Mouse (Mus musculus) gastrocnemius, adult 2 months (tissue): Measurements from ENCODE around the gene Dmtf1. TPM values are rescaled to one million over a fixed set of nuclear protein-coding genes. Genes with fewer than 3 reads are reported as not detected.
A peak's percentile ranks its signal among the peaks of the same experiment; 100 is the strongest.

Experiments used
- DNase-seq: peaks from one replicate; pipeline ENCODE4 v3.0.0; 2022
- H3K27ac ChIP-seq: fragments of 200-600 bp; 2 replicates; pipeline ENCODE4 v1.8.1; 2022; ENCODE audit warnings: mild to moderate bottlenecking
- H3K4me3 ChIP-seq: fragments of 200-600 bp; 2 replicates; pipeline ENCODE4 v1.8.1; 2022; ENCODE audit warnings: mild to moderate bottlenecking, moderate library complexity
- CTCF ChIP-seq: fragments of 200-600 bp; IDR thresholded peaks from 2 replicates; pipeline ENCODE4 v1.8.1; 2022; ENCODE audit warnings: antibody characterized with exemption, mild to moderate bottlenecking, moderate library complexity
- intact Hi-C: fragments of 180-260 bp; cut with DNase I; formaldehyde crosslinking; loops from one replicate; pipeline ENCODE4 v1.15.1; 2025
- total RNA-seq, 2 experiments: library from RNA; stranded (reverse); gene quantifications; 2 replicates each; pipeline ENCODE4 v1.2.3; 2021

Gene Dmtf1
- total RNA-seq, 2 experiments from 2014 or later: 9.5 to 10.0 TPM

DNA sequence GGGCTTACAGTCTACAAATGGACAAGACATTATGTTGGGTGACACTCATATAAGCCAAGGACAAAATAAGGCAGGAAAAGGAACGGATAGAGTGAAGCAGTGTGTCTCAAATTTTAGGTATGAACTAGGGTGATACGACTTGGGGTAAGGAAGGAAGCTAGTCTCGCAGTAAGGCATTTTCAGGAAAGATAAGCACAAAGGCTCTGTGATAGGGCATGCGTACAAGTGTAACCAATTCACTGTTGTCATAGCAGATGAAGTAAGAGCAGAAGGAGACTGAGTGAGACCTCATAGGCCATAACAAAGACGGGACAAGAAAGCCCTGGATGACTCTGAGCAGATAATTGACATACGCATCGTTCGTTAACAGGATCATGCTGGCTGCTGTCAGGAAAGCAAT lies 20.9 kb downstream of the Dmtf1 start:
- TF ChIP-seq CTCF: no peak
- no peak overlapping the region for H3K4me3 ChIP-seq
- DNase-seq: no peak
- intact Hi-C loops: no loop called here
- no peak overlapping the region for H3K27ac ChIP-seq

- Histone ChIP-seq H3K4me3 (no peak overlapping the region), H3K27ac (no peak overlapping the region)
- TF ChIP-seq CTCF: no peak
- DNase-seq: no peak
- intact Hi-C loops: no loop called here
Observed at GRCm38 (mm10) chr5:9135588-9135987, 26.0 kb downstream of the Dmtf1 start.

DNA sequence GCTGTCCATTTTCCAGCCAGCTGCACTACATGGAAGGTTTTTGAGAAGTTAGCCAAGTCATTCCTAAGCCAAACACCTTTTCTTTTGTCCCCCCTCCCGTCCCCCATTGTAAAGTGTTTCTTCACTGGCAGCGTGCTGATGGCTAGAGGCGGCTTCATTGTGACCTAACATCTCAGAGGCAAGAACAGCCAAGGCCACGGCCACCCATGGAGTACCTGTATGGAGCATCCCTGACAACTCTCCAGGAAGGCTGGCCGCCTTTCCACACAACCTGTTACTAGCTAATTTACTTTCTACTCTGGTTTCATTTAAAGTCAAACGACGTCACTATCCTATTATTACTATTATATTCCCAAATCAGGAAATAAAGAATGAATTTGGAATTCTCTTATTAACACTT lies 29.8 kb downstream of the Dmtf1 start:
- Histone ChIP-seq H3K4me3 (no peak overlapping the region), H3K27ac (no peak overlapping the region)
- no peak for TF ChIP-seq CTCF
- DNase-seq: no peak
- intact Hi-C loops: no loop called here

- no peak for DNase-seq
- intact Hi-C loops: no loop called here
- H3K27ac ChIP-seq: no peak overlapping the region
- no peak for TF ChIP-seq CTCF
- no peak overlapping the region for H3K4me3 ChIP-seq
Observed at GRCm38 (mm10) chr5:9128566-9128965, 33.0 kb downstream of the Dmtf1 start.

- intact Hi-C loops: no loop called here
- no peak for DNase-seq
- Histone ChIP-seq H3K4me3 (no peak overlapping the region), H3K27ac (no peak overlapping the region)
- TF ChIP-seq CTCF: no peak
Observed at GRCm38 (mm10) chr5:9124134-9124533, 37.4 kb downstream of the Dmtf1 start.

GRCm38 (mm10) chr5:9114162-9114561 lies 47.4 kb downstream of the Dmtf1 start:
- no peak for DNase-seq
- Histone ChIP-seq H3K27ac (no peak overlapping the region), H3K4me3 (no peak overlapping the region)
- intact Hi-C loops: loop anchor here (5.0 to 10.0 kb wide), 2 partner anchors 49 to 172 kb away; no protein-coding TSS in a partner anchor
- no peak for TF ChIP-seq CTCF

GRCm38 (mm10) chr5:9111759-9112158 lies 49.8 kb downstream of the Dmtf1 start:
- intact Hi-C loops: loop anchor here (5.0 to 10.0 kb wide), 2 partner anchors 47 to 169 kb away; no protein-coding TSS in a partner anchor
- Histone ChIP-seq H3K27ac (no peak overlapping the region), H3K4me3 (no peak overlapping the region)
- peak; percentile 41 for DNase-seq
- peak; percentile 78 for TF ChIP-seq CTCF

DNA sequence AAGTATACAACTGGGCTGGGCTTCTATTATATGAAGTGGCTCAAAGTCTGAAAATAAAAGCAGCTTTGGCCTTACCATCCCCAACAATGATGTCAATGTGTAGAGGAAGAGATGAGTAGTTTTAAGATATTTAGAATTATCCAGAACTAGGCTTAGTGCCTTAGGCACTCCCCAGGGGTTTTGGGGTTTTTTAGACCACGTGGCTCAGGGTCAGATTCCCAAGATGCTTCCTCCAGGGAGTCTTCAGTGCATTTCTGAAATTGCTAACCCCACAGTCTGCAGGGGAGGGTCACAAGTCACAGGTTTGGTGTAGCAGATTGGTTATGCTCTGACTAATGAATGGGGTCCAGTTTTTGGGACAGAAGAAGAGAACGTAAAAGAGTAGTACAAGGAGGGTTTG lies 50.3 kb downstream of the Dmtf1 start:
- no peak for DNase-seq
- intact Hi-C loops: loop anchor here (5.0 to 10.0 kb wide), 2 partner anchors 46 to 169 kb away; no protein-coding TSS in a partner anchor
- no peak for TF ChIP-seq CTCF
- Histone ChIP-seq H3K27ac (no peak overlapping the region), H3K4me3 (no peak overlapping the region)

DNA sequence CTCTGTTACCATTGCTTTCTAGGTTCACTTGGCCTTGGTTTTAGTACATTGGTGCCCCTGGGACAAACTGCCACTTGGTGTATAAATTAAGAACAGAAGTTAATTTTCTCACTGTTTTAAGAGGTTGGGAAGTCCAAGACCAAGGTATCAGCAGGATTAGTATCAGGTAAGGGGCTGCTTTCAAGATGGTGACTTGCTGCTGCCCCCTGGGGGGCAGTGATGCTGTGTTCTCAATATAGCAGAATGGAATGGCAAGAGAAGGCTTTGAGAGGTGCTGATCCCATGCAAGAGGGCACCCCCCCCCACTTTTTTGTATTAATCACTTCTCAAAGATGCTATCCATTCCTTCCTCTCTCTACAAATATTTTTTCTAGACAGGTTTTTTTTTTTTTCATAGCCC lies 52.0 kb downstream of the Dmtf1 start:
- TF ChIP-seq CTCF: peak; percentile 33; the same call in 1 of the 2 replicates
- H3K27ac ChIP-seq: no peak overlapping the region
- no peak for DNase-seq
- no peak overlapping the region for H3K4me3 ChIP-seq
- intact Hi-C loops: no loop called here

GRCm38 (mm10) chr5:9108490-9108889 lies 53.1 kb downstream of the Dmtf1 start:
- Histone ChIP-seq H3K4me3 (no peak overlapping the region), H3K27ac (no peak overlapping the region)
- DNase-seq: no peak
- TF ChIP-seq CTCF: no peak
- intact Hi-C loops: no loop called here

- no peak overlapping the region for H3K4me3 ChIP-seq
- no peak for TF ChIP-seq CTCF
- DNase-seq: no peak
- H3K27ac ChIP-seq: peak overlapping the region; percentile 40; the same call in 1 of the 2 replicates
- intact Hi-C loops: no loop called here
Observed at GRCm38 (mm10) chr5:9107296-9108089, 54.1 kb downstream of the Dmtf1 start.

DNA sequence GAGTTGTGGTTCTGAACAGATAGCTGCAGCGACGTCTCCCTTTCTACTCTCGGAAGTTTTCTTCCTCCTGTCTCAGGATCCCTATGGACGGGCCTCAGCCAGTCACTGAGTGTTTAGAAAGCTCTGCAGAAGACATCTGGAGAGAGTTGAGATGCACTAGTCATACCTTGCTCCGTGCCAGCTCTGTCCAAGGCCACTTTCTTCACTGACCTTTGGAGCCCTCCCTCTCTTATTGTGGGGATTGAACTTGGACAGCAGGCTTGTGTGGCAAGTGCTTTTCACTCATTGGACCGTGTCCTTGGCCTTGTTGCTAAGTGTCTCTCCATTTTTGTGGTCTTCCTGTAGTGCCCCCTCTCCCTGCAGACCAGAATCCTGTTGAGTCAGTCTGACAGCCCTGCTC lies 54.8 kb downstream of the Dmtf1 start:
- no peak for DNase-seq
- H3K4me3 ChIP-seq: no peak overlapping the region
- TF ChIP-seq CTCF: no peak
- intact Hi-C loops: no loop called here
- H3K27ac ChIP-seq: peak overlapping the region; percentile 40; the same call in 1 of the 2 replicates

DNA sequence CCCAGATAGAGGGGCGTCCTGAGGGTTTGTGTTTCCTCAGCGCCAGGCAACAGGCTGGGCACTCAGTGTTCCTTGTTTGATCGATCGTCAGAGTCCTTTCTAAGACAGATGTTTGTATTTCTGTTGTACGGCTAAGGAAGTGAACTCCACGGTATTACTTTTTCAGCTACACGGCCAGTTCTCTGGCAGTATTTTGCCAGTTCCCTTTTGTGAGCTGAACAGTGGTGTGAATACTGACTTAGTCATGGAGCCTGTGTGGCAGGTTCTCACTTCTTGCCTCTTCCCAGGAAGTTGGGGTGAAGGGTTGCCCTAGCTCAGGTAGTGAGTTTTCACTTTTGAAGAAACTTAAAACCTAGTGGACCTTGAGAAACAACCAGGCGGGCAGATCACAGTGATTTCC lies 57.6 kb downstream of the Dmtf1 start:
- DNase-seq: no peak
- TF ChIP-seq CTCF: no peak
- no peak overlapping the region for H3K27ac ChIP-seq
- intact Hi-C loops: loop anchor here (5.0 kb wide), 1 partner anchor 107 kb away; the partner anchor contains the start of gene Crot
- no peak overlapping the region for H3K4me3 ChIP-seq
